Mouse (Mus musculus) spleen, adult 18-20 months (tissue): ENCODE data around the gene Vmn2r79.
"Not testable (repeated sequence)": the region's sequence is repeated elsewhere in the genome, so short reads cannot be mapped to it uniquely, and the experiment has no call there.

Experiments
- DNase-seq, 2 experiments: peaks; one replicate each; pipeline ENCODE4 v3.0.0; 2022; ENCODE audit warnings: mixed read lengths in 2 of 2

Vmn2r79 gene

DNA sequence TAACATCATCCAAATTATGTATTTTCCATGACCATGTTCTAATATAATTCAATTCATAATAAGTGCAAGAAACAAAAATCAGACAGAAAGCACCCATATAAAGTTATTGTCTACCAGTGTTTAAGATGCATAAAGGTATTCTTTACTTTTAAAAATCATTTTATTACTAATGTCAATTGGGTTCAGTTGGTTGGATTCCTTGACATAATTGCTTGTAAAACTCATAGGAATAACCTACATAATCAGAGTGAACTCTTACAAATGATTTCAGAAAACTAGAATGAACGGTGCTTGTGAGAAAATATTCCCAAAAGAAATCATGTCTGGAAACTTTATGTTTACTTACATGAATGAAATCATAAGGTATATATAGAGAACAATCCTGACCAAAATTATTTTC lies at the start of gene Vmn2r79:
Vmn2r79 (plus strand) TSS at position 301 of the 400 bp plus-strand sequence.
- DNase-seq: not testable (repeated sequence)

DNA sequence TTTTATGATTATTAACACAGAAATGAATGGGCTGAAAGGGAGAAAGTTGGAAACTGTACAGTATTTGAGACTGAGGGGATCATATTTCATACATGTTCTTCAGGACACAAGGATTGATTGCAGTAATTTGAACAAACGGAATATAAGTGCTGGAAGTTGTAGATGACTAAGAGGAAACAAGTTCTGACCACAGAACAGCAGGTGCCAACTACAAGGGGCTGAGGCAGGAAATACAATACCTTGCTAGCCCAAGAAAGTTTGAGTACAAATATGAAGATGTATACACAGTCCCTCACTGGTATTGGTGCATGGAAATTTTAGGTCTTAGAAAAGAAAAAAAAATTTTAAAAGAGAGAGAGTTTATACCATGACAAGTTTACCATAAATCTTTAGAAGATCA lies 1.2 kb upstream of the Vmn2r79 start:
- no peak for DNase-seq

DNA sequence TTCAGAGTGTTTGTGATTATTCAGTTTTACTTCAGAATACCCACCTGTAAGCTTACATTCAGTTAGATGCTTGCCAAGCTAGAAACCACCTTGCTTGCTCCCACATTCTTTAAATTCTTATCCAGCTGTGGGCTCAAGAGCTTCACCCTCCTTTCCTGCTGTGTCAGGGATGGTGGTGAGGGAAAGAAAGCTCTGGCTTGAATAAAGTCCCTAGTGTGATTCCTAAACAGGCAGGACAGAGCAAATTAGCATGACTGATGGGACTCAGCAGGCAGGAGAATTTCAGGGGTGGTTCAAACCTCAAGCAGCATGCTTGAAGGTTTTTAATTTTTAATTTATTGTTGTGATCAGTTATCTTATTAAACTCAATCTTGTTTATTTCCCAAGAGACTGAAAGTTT lies 30.6 kb downstream of the Vmn2r79 start:
- DNase-seq: not testable (repeated sequence)

DNA sequence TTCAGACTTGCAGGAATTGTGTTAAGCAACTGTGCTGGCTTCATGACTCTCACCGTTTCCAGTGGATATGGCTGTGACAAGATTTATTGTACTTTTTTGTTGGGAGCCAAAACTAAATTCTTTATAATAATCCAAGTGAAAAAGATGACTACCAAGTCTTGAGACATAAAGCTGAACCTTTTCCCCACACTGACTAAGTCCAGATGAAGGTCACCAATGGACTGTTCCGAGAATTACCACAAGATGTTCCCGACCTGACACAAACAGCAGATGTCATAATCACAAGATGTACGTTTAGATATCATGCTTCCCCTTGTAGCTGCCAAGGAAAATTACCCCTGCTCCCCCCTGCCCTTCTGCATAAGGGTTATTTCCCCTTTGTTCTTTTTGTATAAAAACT lies 67.7 kb downstream of the Vmn2r79 start:
- DNase-seq: no peak
